Mouse (Mus musculus): Measurements from ENCODE around the gene Styx. TPM values are rescaled to one million over a fixed set of nuclear protein-coding genes. Genes with fewer than 3 reads are reported as not detected.

Gene Styx
- polyA plus RNA-seq, 2 experiments = 3.8 to 15.5 TPM

- Histone ChIP-seq H3K9ac (replicated peaks) (no peak overlapping the region), H3K9me3 (ENCODE audit: control insufficient read depth, low read length) (no peaks in the 10 kb centered on the region), H3K4me3 (ENCODE audit: insufficient read depth in 1 of 2, low read depth in 2 of 2, low read length in 2 of 2) (no peak overlapping the region), H3K4me2 (ENCODE audit: low read depth) (no peak overlapping the region), H3K36me3 (replicated peaks; ENCODE audit: control insufficient read depth, insufficient read depth, low read depth) (peaks cover 19% of the 10 kb centered on the region), H3K4me1 (replicated peaks; ENCODE audit: control insufficient read depth in 2 of 2, insufficient read depth in 2 of 2, low read length in 1 of 2) (peaks cover 0 to 6% of the 10 kb centered on the region in 2 experiments; a peak in 1 of 4 replicates), H3K27ac (no peak overlapping the region), H3K27me3 (ENCODE audit: control insufficient read depth, insufficient read depth, low read length) (no peaks in the 10 kb centered on the region)
- TF ChIP-seq EP300 (IDR thresholded peaks at IDR 0.05; ENCODE audit: low read depth) = no peak
- ATAC-seq (ENCODE audit: insufficient read depth) (no peak), DNase-seq (ENCODE audit: low read depth in 3 of 3, low spot score in 3 of 3) (no peak)
- 53% methylated on average over 8 of the region's 8 CpGs for WGBS (ENCODE audit: insufficient replicate concordance)
Measured at GRCm38 (mm10) chr14:45307630-45308328, 43.1 kb upstream of the Styx start.

- TF ChIP-seq CTCF (IDR thresholded peaks at IDR 0.05; ENCODE audit: low read depth) (no peak), EP300 (IDR thresholded peaks at IDR 0.05; ENCODE audit: low read depth) (no peak)
- Histone ChIP-seq H3K4me1 (replicated peaks; ENCODE audit: control insufficient read depth in 2 of 2, insufficient read depth in 2 of 2, low read length in 1 of 2) (peaks cover 0 to 7% of the 10 kb centered on the region in 2 experiments; a peak in 1 of 4 replicates), H3K27me3 (ENCODE audit: control insufficient read depth, insufficient read depth, low read length) (no peaks in the 10 kb centered on the region), H3K4me3 (ENCODE audit: insufficient read depth in 1 of 2, low read depth in 2 of 2, low read length in 2 of 2) (no peak overlapping the region), H3K27ac (no peak overlapping the region), H3K9me3 (ENCODE audit: control insufficient read depth, low read length) (no peaks in the 10 kb centered on the region), H3K4me2 (ENCODE audit: low read depth) (no peak overlapping the region), H3K9ac (replicated peaks) (no peak overlapping the region), H3K36me3 (replicated peaks; ENCODE audit: control insufficient read depth, insufficient read depth, low read depth) (peaks cover 7% of the 10 kb centered on the region)
- 87% methylated on average over 13 of the region's 13 CpGs for WGBS (ENCODE audit: insufficient replicate concordance)
- DNase-seq (ENCODE audit: low read depth in 3 of 3, low spot score in 3 of 3) = no peak
- ATAC-seq (ENCODE audit: insufficient read depth) = no peak
Measured at GRCm38 (mm10) chr14:45309646-45310045, 41.2 kb upstream of the Styx start.

GRCm38 (mm10) chr14:45310101-45310500 is 40.8 kb upstream of the Styx start:
- no peak for ATAC-seq (ENCODE audit: insufficient read depth)
- WGBS (ENCODE audit: insufficient replicate concordance) = 86% methylated on average over 14 of the region's 14 CpGs
- DNase-seq (ENCODE audit: low read depth in 3 of 3, low spot score in 3 of 3) = no peak

GRCm38 (mm10) chr14:45316927-45317326 is 34.0 kb upstream of the Styx start:
- Histone ChIP-seq H3K9ac (replicated peaks) (peak overlapping the region; percentile 94), H3K4me1 (replicated peaks; ENCODE audit: control insufficient read depth in 2 of 2, insufficient read depth in 2 of 2, low read length in 1 of 2) (peaks cover 34 to 43% of the 10 kb centered on the region in 2 experiments), H3K36me3 (replicated peaks; ENCODE audit: control insufficient read depth, insufficient read depth, low read depth) (no peaks in the 10 kb centered on the region), H3K4me3 (ENCODE audit: insufficient read depth in 1 of 2, low read depth in 2 of 2, low read length in 2 of 2) (peak overlapping the region; percentile 91 to 96), H3K9me3 (ENCODE audit: control insufficient read depth, low read length) (no peaks in the 10 kb centered on the region), H3K4me2 (ENCODE audit: low read depth) (peak overlapping the region; percentile 97), H3K27me3 (ENCODE audit: control insufficient read depth, insufficient read depth, low read length) (no peaks in the 10 kb centered on the region), H3K27ac (peak overlapping the region; percentile 34; the same call in 1 of the 2 replicates)
- WGBS (ENCODE audit: insufficient replicate concordance) = 18% methylated on average over 5 of the region's 5 CpGs
- no peak for DNase-seq (ENCODE audit: low read depth in 3 of 3, low spot score in 3 of 3)
- no peak for TF ChIP-seq CTCF (IDR thresholded peaks at IDR 0.05; ENCODE audit: low read depth)
- no peak; the same call in 1 of the 2 replicates for TF ChIP-seq EP300 (IDR thresholded peaks at IDR 0.05; ENCODE audit: low read depth)
- ATAC-seq (ENCODE audit: insufficient read depth) = no peak

More at GRCm38 (mm10) chr14:45310101-45310500, 40.8 kb upstream of the Styx start:
- Histone ChIP-seq H3K9me3 (ENCODE audit: control insufficient read depth, low read length) (no peaks in the 10 kb centered on the region), H3K27ac (no peak overlapping the region), H3K4me1 (replicated peaks; ENCODE audit: control insufficient read depth in 2 of 2, insufficient read depth in 2 of 2, low read length in 1 of 2) (peaks cover 0 to 7% of the 10 kb centered on the region in 2 experiments; a peak in 1 of 4 replicates), H3K4me3 (ENCODE audit: insufficient read depth in 1 of 2, low read depth in 2 of 2, low read length in 2 of 2) (no peak overlapping the region), H3K4me2 (ENCODE audit: low read depth) (no peak overlapping the region), H3K36me3 (replicated peaks; ENCODE audit: control insufficient read depth, insufficient read depth, low read depth) (peaks cover 4% of the 10 kb centered on the region; the same call in 1 of the 2 replicates), H3K9ac (replicated peaks) (no peak overlapping the region), H3K27me3 (ENCODE audit: control insufficient read depth, insufficient read depth, low read length) (no peaks in the 10 kb centered on the region)
- TF ChIP-seq CTCF (IDR thresholded peaks at IDR 0.05; ENCODE audit: low read depth) = no peak
- no peak for TF ChIP-seq EP300 (IDR thresholded peaks at IDR 0.05; ENCODE audit: low read depth)

- Histone ChIP-seq H3K4me1 (replicated peaks; ENCODE audit: control insufficient read depth in 2 of 2, insufficient read depth in 2 of 2, low read length in 1 of 2) (peaks cover 45 to 53% of the 10 kb centered on the region in 2 experiments), H3K9ac (replicated peaks) (peak overlapping the region; percentile 94), H3K36me3 (replicated peaks; ENCODE audit: control insufficient read depth, insufficient read depth, low read depth) (no peaks in the 10 kb centered on the region), H3K4me3 (ENCODE audit: insufficient read depth in 1 of 2, low read depth in 2 of 2, low read length in 2 of 2) (peak overlapping the region; percentile 91 to 96), H3K27ac (peak overlapping the region; percentile 52), H3K4me2 (ENCODE audit: low read depth) (peak overlapping the region; percentile 97), H3K27me3 (ENCODE audit: control insufficient read depth, insufficient read depth, low read length) (no peaks in the 10 kb centered on the region), H3K9me3 (ENCODE audit: control insufficient read depth, low read length) (no peaks in the 10 kb centered on the region)
- under 1% methylated on average over 37 of the region's 38 CpGs for WGBS (ENCODE audit: insufficient replicate concordance)
- ATAC-seq (ENCODE audit: insufficient read depth) (peak; percentile 59), DNase-seq (ENCODE audit: low read depth in 3 of 3, low spot score in 3 of 3) (no peak)
- no peak for TF ChIP-seq EP300 (IDR thresholded peaks at IDR 0.05; ENCODE audit: low read depth)
- TF ChIP-seq CTCF (IDR thresholded peaks at IDR 0.05; ENCODE audit: low read depth) = no peak
Measured at GRCm38 (mm10) chr14:45317921-45318411, 32.9 kb upstream of the Styx start.
